Mouse (Mus musculus) megakaryocyte progenitor cell, adult 5-6 weeks (primary cell): ENCODE measurements around the gene Lsamp. TPM values are rescaled to one million over a fixed set of nuclear protein-coding genes. Genes with fewer than 3 reads are reported as not detected.

ENCODE experiments used
- ATAC-seq: replicated peaks from 2 replicates; pipeline ENCODE4 v1.8.0; 2016; ENCODE audit warnings: mild to moderate bottlenecking, moderate TSS enrichment, inconsistent platforms; ENCODE audit not compliant: poor library complexity
- total RNA-seq, 2 experiments: library from RNA; stranded (forward) in 1 of 2; stranded (reverse) in 1 of 2; fragments of 157-497, 149-512 nt in 1 of 2; fragments of 200-1000 nt in 1 of 2; gene quantifications; 2 replicates each; pipeline versions ENCODE4 v1.2.3 to v1.2.4; 2015 to 2017

Lsamp gene
- total RNA-seq, 2 experiments from 2014 or later = not detected

DNA sequence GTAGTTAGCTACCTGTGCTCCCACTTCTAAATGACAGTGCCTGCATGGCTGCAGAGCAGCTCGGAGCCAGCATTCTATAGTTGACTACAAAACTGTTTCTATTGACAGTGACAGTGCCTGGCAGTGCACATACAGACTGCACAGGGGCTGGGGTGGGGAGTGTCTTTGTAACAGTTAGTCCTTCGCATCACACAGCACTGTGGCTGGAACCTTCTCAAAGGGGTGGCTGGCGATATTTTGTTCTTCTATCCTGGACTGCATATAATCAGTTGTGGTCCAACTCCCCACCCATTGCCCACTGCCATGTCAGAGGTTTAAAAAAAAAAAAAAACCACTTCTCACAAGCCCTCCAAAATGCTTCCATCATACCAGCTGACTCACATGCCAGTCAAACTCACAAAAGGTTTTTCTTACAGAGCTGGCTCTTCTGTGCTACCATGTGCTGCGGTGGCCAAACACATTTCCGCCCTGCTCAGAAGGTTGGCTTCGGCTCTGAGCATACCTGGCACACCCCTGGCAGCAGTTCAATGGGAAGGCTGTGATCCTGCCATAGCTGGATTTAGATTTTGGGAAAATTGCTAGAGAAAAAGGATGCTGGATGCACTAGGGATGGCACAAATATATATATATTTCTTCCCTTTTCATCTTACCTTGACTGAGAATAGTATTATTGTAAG lies 1887.9 kb downstream of the Lsamp start:
- ATAC-seq = no peak

DNA sequence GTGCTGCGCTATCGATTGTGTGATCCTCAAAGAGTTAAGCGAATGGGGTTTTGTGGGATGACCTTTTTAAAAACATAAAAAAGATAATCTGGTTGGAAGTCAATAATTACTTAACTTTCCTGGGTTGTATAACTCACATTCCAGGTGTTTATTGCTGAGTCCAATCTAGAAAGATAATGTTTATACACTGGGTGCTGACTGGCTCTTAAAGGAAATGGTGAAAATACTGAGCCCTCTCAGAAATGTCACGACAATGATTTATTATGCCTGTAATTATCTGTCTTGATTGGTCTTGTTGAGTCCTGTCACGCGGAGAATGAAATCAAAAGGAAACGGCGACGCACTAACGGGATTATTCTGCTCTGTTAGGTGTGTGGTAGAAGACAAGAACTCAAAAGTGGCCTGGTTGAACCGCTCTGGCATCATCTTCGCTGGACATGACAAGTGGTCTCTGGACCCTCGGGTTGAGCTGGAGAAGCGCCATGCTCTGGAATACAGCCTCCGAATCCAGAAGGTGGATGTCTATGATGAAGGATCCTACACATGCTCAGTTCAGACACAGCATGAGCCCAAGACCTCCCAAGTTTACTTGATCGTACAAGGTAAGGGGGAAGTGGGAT lies 1904.5 kb downstream of the Lsamp start:
- no peak for ATAC-seq

DNA sequence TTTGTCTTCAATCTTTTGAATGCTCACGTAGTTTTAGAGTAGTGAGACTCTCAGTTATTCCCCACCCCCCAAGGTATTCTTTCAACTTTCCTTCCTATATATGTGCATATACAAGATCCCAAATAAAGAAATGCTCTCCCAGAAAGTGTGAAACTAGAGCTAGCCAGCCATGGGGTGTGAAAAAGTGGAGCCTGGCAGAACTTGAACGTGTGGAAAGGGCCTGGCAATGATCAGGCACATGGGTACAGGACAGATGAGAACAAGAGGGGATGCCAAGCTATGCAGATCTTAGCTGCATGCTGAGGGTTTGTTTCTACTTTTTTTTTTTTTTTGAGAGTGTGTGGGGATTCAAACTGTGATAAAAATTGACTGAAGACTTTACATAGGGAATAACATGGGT lies 1916.6 kb downstream of the Lsamp start:
- ATAC-seq = no peak

DNA sequence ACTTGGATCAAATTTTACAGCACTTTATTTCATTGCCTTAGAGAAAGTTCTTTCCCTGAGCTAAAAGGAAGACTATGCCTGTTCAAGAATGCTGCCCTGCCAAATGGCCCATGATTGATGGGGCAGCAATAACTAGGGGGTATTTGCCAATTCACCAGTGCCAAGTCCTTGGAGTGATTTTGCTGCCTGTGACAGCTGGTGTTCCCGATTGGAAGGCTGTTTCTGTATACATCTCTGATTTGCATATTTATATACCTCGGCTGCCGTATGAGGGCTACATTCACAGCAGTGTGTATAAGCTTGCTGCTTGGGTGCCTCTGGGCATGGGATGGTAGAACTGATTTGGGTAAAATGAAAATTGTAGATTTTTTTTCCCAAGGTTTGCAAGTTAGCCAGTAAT lies 1919.5 kb downstream of the Lsamp start:
- ATAC-seq = no peak

DNA sequence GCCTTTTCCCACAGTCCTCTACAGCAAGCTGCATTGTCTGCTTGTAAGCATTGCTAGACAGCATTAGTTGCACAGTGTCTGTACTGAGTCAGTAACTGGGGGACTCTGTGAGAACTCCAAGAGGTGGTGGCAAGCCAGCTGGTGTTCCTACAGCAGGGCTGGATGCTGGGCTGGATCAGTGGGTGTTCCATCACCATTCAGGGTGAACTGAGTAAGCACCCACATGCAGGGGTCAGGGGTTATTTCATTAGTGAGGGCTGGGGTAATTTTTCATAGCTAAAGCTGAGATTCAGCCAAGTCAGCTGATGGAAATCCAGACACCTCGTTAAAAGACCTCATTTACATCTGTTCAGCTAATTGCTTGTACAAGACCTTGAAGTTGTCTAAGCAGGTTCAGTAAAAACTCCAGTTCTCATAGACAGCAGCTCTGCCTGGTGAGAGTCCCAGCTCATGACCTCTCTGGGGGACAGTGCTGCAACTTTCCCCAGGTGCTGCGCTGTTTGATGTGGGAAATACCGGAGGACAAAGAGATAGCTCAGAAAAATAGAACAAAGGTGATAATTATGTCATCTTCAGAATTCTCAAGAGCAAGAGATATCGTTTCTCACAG lies 1928.5 kb downstream of the Lsamp start:
- no peak for ATAC-seq

DNA sequence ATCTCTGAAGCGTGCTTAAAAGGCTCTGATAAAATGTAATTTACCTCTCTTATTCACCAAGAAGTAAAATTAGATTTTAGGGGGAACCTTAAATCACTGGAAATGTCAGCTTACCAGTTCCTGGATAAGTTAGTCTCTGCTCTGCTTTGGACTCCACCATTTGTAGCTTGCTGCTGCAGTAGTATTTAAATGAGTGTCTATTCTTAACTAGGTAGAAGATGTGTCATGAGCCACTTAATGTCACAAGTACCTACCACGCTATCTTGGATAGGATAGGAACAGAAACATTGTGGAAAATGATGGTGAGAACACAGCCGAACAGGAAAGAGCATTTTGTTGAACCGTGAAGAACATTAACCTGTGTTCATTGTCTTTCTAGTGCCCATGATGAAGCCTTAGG lies 1929.2 kb downstream of the Lsamp start:
- no peak for ATAC-seq

DNA sequence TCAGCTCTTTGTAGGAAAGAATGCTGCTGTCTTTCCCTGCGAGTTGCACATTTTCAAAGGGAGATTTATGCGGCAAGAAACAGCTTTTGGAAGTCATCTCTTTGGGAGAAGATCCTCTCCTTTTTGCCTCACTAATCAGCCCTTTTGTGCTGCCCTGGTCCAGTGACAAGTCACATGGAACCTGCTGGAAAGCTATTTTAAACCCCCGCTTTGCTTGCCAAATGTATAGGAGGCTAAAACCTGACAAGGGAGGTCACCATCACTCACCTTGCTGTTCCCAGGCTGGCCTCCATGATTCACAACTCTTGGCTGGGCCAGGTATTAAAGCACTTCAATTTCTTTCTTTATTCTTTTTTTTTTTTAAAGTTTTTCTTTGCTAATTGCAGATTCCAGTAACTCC lies 1932.2 kb downstream of the Lsamp start:
- ATAC-seq = no peak

DNA sequence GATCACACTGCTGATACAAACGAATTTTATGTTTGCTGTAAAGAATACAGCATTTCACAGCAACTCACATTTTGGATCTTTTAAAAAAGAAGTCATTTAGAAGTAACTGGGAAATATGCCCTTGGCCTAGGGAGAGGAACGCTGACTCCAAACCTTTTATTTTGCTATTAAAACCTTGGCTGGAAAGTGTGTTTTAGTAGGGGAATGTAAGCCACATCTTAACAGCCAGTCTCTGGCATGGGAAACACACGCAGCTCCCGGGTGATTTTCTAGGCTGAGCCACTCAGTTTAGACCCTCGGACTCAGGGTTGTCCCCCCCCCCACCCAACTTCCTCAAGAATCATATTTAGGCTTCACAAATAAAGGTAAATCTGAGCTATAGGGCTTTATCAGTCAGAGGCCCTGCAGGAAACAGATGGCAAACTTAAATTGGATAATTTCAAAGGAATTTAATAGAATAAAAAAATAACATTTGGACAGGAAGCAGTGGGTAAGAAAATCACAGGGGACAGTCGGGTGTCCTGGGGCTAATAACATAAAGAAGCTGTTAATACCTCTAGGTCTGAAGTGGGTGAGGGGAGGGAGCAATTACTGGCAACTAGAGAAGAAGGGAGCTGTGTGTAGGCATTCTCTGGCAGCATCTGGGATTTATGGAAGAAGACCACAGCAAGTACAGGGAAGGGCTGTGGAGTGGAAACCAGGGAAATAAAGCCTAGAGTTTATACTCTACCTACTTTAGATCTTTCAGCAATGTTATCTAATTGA lies 1933.1 kb downstream of the Lsamp start:
- no peak for ATAC-seq

DNA sequence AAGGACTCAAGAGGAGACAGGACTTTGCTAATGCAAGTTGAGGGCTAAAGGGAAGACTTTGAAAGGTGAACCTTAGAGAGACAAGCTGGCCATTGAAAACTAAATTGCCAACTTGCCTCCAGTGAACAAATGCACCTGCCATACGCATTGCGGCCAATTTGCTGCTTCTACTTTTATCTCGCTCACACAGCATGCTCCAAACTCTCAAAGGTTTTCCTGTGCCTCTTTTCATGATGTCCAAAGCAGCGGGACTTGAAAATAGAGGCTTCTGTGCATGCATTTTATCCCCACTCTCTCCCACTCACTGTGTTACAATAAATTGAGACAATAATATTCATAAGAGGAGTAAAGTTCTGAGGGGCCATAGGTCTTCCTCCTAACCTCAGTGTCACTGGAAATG lies 1945.4 kb downstream of the Lsamp start:
- ATAC-seq = no peak

DNA sequence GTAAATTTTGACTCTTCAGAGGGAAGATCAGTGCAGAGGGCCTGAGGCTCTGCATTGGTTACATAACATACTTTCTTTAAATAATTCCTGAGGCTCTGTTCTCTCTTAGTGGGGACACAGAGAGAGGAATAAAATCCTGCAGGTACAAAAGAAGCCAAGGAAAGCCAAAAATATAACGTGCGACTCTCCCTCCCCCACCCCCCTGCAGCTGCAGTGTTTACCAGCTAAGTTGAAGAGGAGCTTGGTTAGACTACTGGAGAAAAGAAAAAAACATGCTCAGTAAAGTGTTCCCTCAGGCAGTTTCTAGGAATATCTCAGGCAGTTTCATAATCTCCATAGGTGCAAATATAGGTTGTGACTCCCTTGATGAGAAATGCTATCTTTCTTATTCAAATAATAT lies 1951.5 kb downstream of the Lsamp start:
- ATAC-seq = no peak

DNA sequence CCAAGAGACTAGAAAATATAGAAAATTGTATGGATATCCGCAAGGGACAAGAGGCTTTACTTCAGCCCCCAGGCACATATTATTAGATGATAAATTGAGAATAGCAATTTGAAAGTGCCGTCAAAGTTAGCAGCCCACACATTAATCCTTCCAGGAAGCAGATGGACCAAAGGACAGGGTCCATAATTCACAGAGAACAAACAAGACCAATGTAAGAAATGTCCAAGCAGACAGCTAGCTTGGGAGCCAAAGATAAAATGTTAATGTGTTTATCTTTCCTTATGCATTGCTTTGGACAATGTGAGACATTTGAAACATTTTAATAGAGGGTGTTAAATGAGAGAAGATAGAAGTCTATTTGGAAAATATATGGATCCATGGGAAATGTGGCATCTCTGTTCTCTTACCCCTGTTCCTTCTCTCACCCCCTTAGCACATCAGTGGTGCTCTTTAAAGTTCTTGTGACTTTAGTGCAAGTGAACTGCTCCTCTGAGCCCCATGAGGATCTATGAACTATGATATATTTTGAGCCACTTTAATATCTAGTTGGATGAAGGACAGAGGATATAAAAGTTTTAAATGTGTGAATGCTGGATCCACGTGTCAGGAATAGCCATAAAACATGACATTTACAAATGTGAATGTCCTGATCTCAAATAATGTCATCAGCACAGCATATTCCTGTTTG lies 1952.9 kb downstream of the Lsamp start:
- no peak for ATAC-seq

DNA sequence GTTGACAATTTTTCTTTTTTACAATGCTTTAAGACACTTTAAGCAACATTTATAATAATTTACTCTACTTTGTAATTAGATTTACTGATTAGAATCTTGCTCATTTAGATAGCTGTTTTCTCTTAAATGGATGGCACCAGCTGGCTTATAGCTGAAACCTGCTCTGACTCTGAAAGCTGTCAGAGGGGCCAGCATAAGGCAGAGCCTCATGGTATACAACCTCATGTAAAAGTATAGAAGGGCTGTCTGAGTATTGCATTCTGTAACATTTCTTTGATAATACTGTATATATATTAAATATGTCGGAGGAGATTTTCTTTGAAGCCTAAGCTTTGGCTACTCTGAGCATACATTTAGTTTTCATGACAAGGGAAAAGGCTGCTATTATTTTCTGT lies 1953.4 kb downstream of the Lsamp start:
- no peak for ATAC-seq

DNA sequence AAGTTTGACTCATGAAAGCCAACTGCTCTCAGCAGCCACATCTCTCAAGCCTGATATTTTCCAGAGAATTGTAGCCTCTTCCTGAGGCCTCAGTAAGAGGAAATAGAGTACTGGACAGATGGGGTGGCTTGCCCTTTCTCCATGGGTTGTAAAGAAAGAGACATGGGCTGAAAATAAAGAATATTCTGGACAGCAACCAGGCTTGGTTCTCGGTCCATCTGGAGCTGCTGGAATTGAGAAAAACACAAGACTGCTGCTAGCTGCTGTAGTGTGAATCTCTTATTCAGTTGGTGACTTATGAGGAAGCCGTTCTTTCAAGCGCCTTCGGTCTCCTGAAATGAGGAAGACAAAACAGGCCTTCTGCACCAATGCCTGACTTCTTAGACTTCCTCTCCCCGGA lies 1954.1 kb downstream of the Lsamp start:
- ATAC-seq = no peak

DNA sequence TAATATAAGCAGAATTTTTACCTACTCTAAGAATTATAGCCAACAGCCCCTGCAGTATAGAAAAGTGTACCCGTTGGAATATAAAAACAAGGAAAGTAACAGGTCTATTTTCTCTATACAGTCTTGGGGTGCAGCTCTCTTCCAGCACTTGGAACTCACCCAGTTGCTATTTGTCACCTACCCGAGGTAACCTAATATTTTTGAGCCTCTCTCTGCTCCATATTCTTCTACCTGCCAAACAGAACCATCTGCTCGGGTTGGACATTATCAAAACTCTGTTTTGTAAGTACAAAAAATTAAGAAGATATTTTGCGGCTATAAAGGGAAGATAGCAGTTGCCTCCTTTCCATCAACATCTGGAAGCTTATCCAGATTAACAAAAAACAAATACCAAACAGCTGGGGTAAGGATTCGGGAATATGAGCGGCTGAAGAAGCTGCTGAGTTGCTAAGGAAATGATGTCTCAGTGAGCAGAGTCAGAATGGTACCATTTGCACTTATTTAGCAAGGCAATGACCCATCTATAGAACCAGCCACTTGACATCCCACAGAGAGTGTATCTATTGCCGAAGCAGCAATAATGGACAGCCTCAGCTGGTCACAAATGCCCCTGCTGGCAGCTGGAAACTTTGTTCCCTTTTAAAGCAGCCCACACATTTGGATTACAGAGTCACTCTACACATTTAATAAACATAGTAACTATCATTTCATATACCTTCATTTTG lies 1957.6 kb downstream of the Lsamp start:
- no peak for ATAC-seq

DNA sequence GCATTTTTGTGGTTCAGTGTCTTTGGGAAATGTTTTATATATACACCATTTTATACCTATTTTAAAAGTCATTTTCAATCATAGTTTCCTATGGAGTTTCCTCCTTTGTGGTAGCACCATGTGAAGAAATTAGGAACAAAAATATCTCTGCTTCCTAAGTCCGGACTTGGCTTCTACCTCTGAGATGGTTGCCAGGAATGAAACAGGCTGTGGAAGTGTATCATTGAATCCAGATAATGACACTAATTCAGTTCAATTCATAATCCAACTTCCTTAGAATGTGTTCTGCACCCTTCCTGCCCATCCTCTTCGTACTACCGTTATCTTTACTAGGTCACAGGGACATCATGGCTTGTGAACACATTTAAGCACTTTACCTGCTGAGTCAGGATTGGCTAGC lies 1973.7 kb downstream of the Lsamp start:
- no peak for ATAC-seq

DNA sequence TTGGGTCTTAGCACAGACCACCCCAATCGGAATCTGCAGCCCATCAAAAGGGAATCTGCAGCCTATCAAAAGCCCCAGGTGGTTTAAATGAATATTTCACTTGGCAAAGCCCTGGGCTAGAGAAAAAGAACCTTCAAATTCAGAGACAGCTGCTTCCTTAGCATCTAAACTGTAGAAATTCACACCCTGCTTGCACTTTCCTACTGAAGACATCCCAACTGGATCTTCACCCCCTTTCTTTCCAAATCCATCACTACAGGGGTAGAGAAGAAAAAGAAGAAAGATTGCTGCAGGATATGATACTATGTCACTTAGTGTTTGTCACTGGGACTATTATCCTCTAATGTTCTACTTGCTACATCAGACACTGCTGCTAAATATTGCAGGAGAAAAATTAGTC lies 1981.5 kb downstream of the Lsamp start:
- no peak for ATAC-seq

DNA sequence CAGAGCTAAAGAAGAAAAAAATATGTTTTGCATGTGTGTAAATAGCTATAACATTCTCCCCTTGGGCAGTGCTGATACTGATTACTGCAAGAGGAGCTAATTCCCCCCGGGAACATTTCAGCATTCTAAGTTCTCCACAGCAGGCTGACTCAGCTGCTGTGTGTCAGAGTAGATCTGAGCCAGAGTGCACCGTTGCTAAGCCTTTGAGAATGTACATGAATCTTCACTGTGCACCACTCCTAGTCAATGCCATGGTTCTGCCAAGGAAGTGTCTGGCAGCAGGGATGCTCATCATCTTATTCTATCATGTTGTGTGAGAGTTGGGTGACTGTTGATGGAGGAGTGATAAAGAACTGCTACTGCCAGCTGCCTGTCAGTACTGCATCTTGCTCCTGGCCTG lies 1985.1 kb downstream of the Lsamp start:
- no peak for ATAC-seq

DNA sequence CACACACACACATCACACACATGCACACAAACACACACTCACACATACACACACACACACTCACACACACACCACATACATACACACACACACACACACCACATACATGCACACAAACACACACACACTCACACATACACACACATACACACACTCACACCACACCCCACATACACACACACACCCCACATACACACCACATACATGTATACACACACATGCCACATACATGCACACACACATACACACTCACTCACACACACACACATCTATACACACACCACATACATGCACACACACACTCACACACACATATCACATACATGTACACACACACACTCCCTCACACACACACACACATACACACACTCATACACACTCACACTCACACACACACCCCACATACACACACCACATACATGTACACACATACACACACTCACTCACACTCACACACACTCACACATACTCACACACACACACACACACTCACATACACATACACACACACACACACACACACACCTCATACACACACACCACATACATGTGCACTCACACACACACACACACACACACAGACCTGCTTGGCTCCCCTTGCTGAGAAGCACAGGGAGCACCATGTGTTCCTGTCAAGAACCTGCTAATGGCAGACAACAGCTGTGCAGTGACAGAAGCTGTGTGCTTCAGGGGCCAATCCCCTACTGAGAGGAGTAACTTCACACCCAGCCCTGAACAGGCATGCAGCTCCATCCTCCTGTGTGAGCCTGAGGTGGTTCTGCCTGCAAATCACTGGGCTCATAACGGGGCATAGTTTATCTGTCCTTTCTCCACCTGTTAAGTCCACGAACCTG lies 1990.9 kb downstream of the Lsamp start:
- ATAC-seq = no peak

DNA sequence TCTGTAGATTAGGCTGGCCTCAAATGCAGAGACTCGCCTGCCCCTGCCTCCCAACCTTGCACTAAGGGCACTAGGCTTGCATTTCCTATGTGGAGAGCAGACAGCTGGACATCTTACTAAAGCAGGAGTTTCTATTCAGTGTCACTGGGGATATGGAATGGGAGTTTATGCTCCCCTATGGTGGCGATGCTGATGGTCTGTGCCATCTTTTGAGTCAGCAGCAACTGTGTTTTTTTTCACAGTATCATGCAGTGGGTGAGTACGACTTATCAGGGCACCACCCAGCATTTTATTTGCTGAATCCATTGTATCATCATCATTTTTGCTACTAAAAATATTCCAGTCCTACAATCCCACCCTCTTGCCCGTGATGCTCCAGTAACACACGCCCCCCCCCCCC lies 1992.7 kb downstream of the Lsamp start:
- ATAC-seq = no peak

DNA sequence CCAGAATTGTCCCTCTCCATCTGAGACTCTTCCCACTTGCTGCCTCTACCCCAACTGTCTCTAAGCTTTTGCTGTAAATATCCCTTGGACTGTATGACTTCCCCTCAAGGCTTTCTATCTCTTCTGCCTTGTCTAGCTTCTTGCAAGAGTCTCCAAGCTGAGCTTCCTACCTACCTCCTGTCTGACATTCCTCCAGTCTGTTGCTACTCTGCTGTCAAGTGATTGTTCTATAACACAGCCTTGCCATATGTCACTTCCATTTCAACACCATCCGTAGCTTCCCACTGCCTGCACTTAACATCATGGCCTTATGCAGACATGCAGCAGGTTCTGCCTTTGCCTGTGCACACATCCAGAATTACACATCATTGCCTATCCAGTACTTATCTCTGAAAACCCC lies 2012.8 kb downstream of the Lsamp start:
- no peak for ATAC-seq
